Mouse (Mus musculus): ENCODE measurements around the gene Ubac2. TPM values are rescaled to one million over a fixed set of nuclear protein-coding genes. Genes with fewer than 3 reads are reported as not detected.

Ubac2 gene
- total and polyA plus RNA-seq, 2 experiments from 2014 or later = 39.4 to 66.8 TPM

GRCm38 (mm10) chr14:122013417-122013951 is 135.1 kb downstream of the Ubac2 start:
- ATAC-seq (ENCODE audit: insufficient read depth, low read depth) = no peak
- no peak overlapping the region; the same call in 1 of the 2 replicates for H3K27ac ChIP-seq (ENCODE audit: low read depth)

DNA sequence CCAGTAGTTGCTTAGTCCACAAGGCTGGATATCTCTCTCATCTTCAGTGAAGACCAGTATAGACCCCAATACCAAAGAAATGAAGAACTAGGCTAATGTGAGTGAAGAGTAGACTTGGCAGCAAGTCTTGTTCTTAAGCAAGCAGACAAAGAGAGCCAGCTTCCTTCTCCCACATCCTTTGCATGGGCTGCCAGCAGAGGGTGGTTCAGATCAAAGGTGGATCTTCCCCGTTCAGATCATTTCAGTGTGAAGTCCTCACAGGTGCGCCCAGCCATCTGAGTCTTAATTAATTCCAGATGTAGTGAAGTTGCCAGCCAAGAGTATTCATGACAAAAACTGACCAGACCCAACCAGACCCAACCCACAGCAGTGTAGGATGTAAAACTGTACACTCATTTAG is 139.5 kb downstream of the Ubac2 start:
- WGBS = 87% methylated on average over 2 of the region's 2 CpGs
- TF ChIP-seq CTCF (IDR thresholded peaks at IDR 0.05; ENCODE audit: low read depth) (no peak), EP300 (IDR thresholded peaks at IDR 0.05; ENCODE audit: low read depth) (no peak)
- peaks cover 11% of the 10 kb centered on the region for H3K4me1 ChIP-seq (ENCODE audit: control insufficient read depth, insufficient read depth)

More at GRCm38 (mm10) chr14:122013417-122013951, 135.1 kb downstream of the Ubac2 start:
- no peak overlapping the region for H3K4me3 ChIP-seq (ENCODE audit: low read depth, low read length)
- H3K4me1 ChIP-seq (ENCODE audit: control insufficient read depth, insufficient read depth) = peaks cover 11% of the 10 kb centered on the region
- no peak overlapping the region for H3K9ac ChIP-seq (replicated peaks; ENCODE audit: low read depth, low read length)
- H3K9me3 ChIP-seq (replicated peaks; ENCODE audit: control insufficient read depth, low read length) = no peaks in the 10 kb centered on the region
- no peak overlapping the region for H3K4me2 ChIP-seq (ENCODE audit: low read depth, low read length)
- H3K27me3 ChIP-seq (ENCODE audit: control insufficient read depth, insufficient read depth, low read length) = no peaks in the 10 kb centered on the region
- WGBS = 78% methylated on average over 14 of the region's 14 CpGs
- DNase-seq (ENCODE audit: low spot score) = no peak
- H3K36me3 ChIP-seq (replicated peaks; ENCODE audit: control insufficient read depth, insufficient read depth, low read length) = peaks cover 16% of the 10 kb centered on the region; the same call in 1 of the 2 replicates
- TF ChIP-seq CTCF (IDR thresholded peaks at IDR 0.05; ENCODE audit: low read depth) = no peak
- TF ChIP-seq EP300 (IDR thresholded peaks at IDR 0.05; ENCODE audit: low read depth) = no peak

DNA sequence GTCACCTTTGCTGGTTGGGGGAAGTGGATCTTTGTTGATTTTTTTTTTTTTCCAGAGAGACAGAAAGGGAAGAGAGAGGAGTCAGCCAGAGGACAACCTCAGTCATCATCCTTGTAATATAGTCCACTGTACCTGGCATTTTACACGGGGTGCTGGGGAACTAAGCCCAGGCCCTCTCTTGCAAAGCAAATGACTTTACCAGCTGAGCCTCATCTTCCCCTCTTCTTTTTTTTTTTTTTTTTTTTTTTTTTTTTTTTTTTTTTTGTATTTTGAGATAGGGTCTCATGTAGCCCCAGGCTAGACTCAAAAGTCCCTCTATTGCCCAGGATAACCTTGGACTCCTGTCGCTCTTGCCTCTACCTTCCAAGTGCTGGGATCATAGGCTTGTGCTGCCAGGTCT is 141.0 kb downstream of the Ubac2 start:
- no peak for TF ChIP-seq CTCF (IDR thresholded peaks at IDR 0.05; ENCODE audit: low read depth)
- TF ChIP-seq EP300 (IDR thresholded peaks at IDR 0.05; ENCODE audit: low read depth) = no peak
- WGBS = 84% methylated on average over 2 of the region's 2 CpGs
- no peaks in the 10 kb centered on the region for H3K9me3 ChIP-seq (replicated peaks; ENCODE audit: control insufficient read depth, low read length)

More for the DNA sequence above, 139.5 kb downstream of the Ubac2 start:
- no peak overlapping the region for H3K4me2 ChIP-seq (ENCODE audit: low read depth, low read length)
- H3K9ac ChIP-seq (replicated peaks; ENCODE audit: low read depth, low read length) = no peak overlapping the region
- H3K4me3 ChIP-seq (ENCODE audit: low read depth, low read length) = no peak overlapping the region
- no peaks in the 10 kb centered on the region; the same call in 1 of the 2 replicates for H3K36me3 ChIP-seq (replicated peaks; ENCODE audit: control insufficient read depth, insufficient read depth, low read length)
- no peak overlapping the region for H3K27ac ChIP-seq (ENCODE audit: low read depth)
- ATAC-seq (ENCODE audit: insufficient read depth, low read depth) (no peak), DNase-seq (ENCODE audit: low spot score) (no peak)
- H3K27me3 ChIP-seq (ENCODE audit: control insufficient read depth, insufficient read depth, low read length) = no peaks in the 10 kb centered on the region
- no peaks in the 10 kb centered on the region for H3K9me3 ChIP-seq (replicated peaks; ENCODE audit: control insufficient read depth, low read length)

GRCm38 (mm10) chr14:122020567-122020966 is 142.1 kb downstream of the Ubac2 start:
- TF ChIP-seq CTCF (IDR thresholded peaks at IDR 0.05; ENCODE audit: low read depth) (no peak), EP300 (IDR thresholded peaks at IDR 0.05; ENCODE audit: low read depth) (no peak)
- Histone ChIP-seq H3K36me3 (replicated peaks; ENCODE audit: control insufficient read depth, insufficient read depth, low read length) (no peaks in the 10 kb centered on the region; the same call in 1 of the 2 replicates), H3K9ac (replicated peaks; ENCODE audit: low read depth, low read length) (no peak overlapping the region), H3K4me1 (ENCODE audit: control insufficient read depth, insufficient read depth) (peaks cover 6% of the 10 kb centered on the region), H3K4me3 (ENCODE audit: low read depth, low read length) (no peak overlapping the region), H3K4me2 (ENCODE audit: low read depth, low read length) (no peak overlapping the region), H3K9me3 (replicated peaks; ENCODE audit: control insufficient read depth, low read length) (no peaks in the 10 kb centered on the region), H3K27ac (ENCODE audit: low read depth) (no peak overlapping the region), H3K27me3 (ENCODE audit: control insufficient read depth, insufficient read depth, low read length) (no peaks in the 10 kb centered on the region)
- DNase-seq (ENCODE audit: low spot score) (no peak), ATAC-seq (ENCODE audit: insufficient read depth, low read depth) (no peak)
- 95% methylated on average over 6 of the region's 6 CpGs for WGBS

More for the DNA sequence above, 141.0 kb downstream of the Ubac2 start:
- DNase-seq (ENCODE audit: low spot score) = no peak
- H3K4me3 ChIP-seq (ENCODE audit: low read depth, low read length) = no peak overlapping the region
- H3K36me3 ChIP-seq (replicated peaks; ENCODE audit: control insufficient read depth, insufficient read depth, low read length) = no peaks in the 10 kb centered on the region; the same call in 1 of the 2 replicates
- H3K9ac ChIP-seq (replicated peaks; ENCODE audit: low read depth, low read length) = no peak overlapping the region
- H3K27me3 ChIP-seq (ENCODE audit: control insufficient read depth, insufficient read depth, low read length) = no peaks in the 10 kb centered on the region
- no peak overlapping the region for H3K27ac ChIP-seq (ENCODE audit: low read depth)
- no peak overlapping the region for H3K4me2 ChIP-seq (ENCODE audit: low read depth, low read length)
- peaks cover 11% of the 10 kb centered on the region for H3K4me1 ChIP-seq (ENCODE audit: control insufficient read depth, insufficient read depth)
- ATAC-seq (ENCODE audit: insufficient read depth, low read depth) = no peak

- no peak for DNase-seq (ENCODE audit: low spot score)
- Histone ChIP-seq H3K36me3 (replicated peaks; ENCODE audit: control insufficient read depth, insufficient read depth, low read length) (no peaks in the 10 kb centered on the region; the same call in 1 of the 2 replicates), H3K4me1 (ENCODE audit: control insufficient read depth, insufficient read depth) (no peaks in the 10 kb centered on the region), H3K9ac (replicated peaks; ENCODE audit: low read depth, low read length) (no peak overlapping the region), H3K4me2 (ENCODE audit: low read depth, low read length) (no peak overlapping the region), H3K4me3 (ENCODE audit: low read depth, low read length) (no peak overlapping the region), H3K27me3 (ENCODE audit: control insufficient read depth, insufficient read depth, low read length) (no peaks in the 10 kb centered on the region), H3K9me3 (replicated peaks; ENCODE audit: control insufficient read depth, low read length) (no peaks in the 10 kb centered on the region), H3K27ac (ENCODE audit: low read depth) (no peak overlapping the region)
- ATAC-seq (ENCODE audit: insufficient read depth, low read depth) = no peak
- WGBS = 88% methylated on average over 1 of the region's 1 CpGs
- TF ChIP-seq EP300 (IDR thresholded peaks at IDR 0.05; ENCODE audit: low read depth) (no peak), CTCF (IDR thresholded peaks at IDR 0.05; ENCODE audit: low read depth) (no peak)
Measured at GRCm38 (mm10) chr14:122023054-122023453, 144.6 kb downstream of the Ubac2 start.

DNA sequence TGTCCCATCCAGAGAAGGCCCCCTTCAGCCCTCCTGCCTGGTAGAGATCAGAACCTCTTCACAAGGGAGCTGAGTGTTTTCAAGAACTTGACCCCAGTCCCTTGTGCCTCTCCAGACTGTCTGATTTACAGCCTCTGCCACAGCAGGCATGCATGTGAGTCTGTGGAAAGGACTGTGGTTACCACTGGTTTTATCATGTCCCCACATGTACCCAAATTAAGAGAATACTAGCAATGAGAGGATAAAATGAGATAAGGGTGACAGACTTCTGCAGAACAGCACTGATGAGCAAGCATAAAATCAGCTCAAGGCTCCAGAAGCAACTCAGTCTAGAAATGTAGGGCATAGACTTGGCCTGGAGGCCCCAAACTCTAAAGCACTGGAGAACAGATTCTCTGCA is 145.5 kb downstream of the Ubac2 start:
- Histone ChIP-seq H3K9ac (replicated peaks; ENCODE audit: low read depth, low read length) (no peak overlapping the region), H3K4me2 (ENCODE audit: low read depth, low read length) (no peak overlapping the region), H3K36me3 (replicated peaks; ENCODE audit: control insufficient read depth, insufficient read depth, low read length) (no peaks in the 10 kb centered on the region; the same call in 1 of the 2 replicates), H3K27me3 (ENCODE audit: control insufficient read depth, insufficient read depth, low read length) (no peaks in the 10 kb centered on the region), H3K4me1 (ENCODE audit: control insufficient read depth, insufficient read depth) (no peaks in the 10 kb centered on the region), H3K27ac (ENCODE audit: low read depth) (no peak overlapping the region), H3K9me3 (replicated peaks; ENCODE audit: control insufficient read depth, low read length) (no peaks in the 10 kb centered on the region), H3K4me3 (ENCODE audit: low read depth, low read length) (no peak overlapping the region)
- TF ChIP-seq CTCF (IDR thresholded peaks at IDR 0.05; ENCODE audit: low read depth) (no peak), EP300 (IDR thresholded peaks at IDR 0.05; ENCODE audit: low read depth) (no peak)
- DNase-seq (ENCODE audit: low spot score) (no peak), ATAC-seq (ENCODE audit: insufficient read depth, low read depth) (no peak)
